Mouse (Mus musculus) C2C12 (cell line): ENCODE data around the gene Wnt11. TPM values are rescaled to one million over a fixed set of nuclear protein-coding genes. Genes with fewer than 3 reads are reported as not detected.

Experiments used
- H3K27me3 ChIP-seq: one replicate; pipeline ENCODE4 v1.6.1; 2011; ENCODE audit not compliant: control insufficient read depth, insufficient read depth, insufficient read length
- H3K36me3 ChIP-seq: one replicate; pipeline ENCODE4 v1.6.1; 2011; ENCODE audit not compliant: control insufficient read depth, insufficient read depth
- H3K4me3 ChIP-seq: one replicate; pipeline ENCODE4 v1.5.1; 2011; ENCODE audit warnings: mild to moderate bottlenecking, control low read depth; ENCODE audit not compliant: poor library complexity, insufficient read depth, severe bottlenecking
- H3K79me2 ChIP-seq: one replicate; pipeline ENCODE4 v1.6.1; 2011; ENCODE audit not compliant: control insufficient read depth, insufficient read depth
- H3K79me3 ChIP-seq: one replicate; pipeline ENCODE4 v1.6.1; 2011; ENCODE audit warnings: low read depth, control low read depth
- H3ac ChIP-seq: one replicate; pipeline ENCODE3; 2011; ENCODE audit warnings: low read depth; ENCODE audit not compliant: control insufficient read depth, insufficient read length
- CEBPB ChIP-seq: IDR thresholded peaks from one replicate; pipeline ENCODE4 v1.6.1; 2011; ENCODE audit warnings: low read depth, mild to moderate bottlenecking, control low read depth, moderate library complexity
- CTCF ChIP-seq: IDR thresholded peaks from one replicate; pipeline ENCODE4 v1.5.1; 2011; ENCODE audit not compliant: control insufficient read depth, insufficient read depth, insufficient read length
- FOSL1 ChIP-seq: IDR thresholded peaks from one replicate; pipeline ENCODE4 v1.8.0; 2011; ENCODE audit warnings: mild to moderate bottlenecking, low read length; ENCODE audit not compliant: poor library complexity, insufficient read depth, severe bottlenecking
- MAX ChIP-seq: IDR thresholded peaks from one replicate; pipeline ENCODE4 v1.6.1; 2011; ENCODE audit warnings: mild to moderate bottlenecking, control low read depth
- MYOD1 ChIP-seq: IDR thresholded peaks from one replicate; pipeline ENCODE4 v1.6.1; 2011; ENCODE audit warnings: low read depth; ENCODE audit not compliant: control insufficient read depth, insufficient read length
- MYOG ChIP-seq: IDR thresholded peaks from one replicate; pipeline ENCODE4 v1.6.1; 2011; ENCODE audit not compliant: control insufficient read depth, insufficient read length; ENCODE audit errors: extremely low read depth
- USF1 ChIP-seq: IDR thresholded peaks from one replicate; pipeline ENCODE4 v1.6.1; 2011; ENCODE audit warnings: low read depth, mild to moderate bottlenecking, control low read depth, moderate library complexity
- polyA plus RNA-seq: library from polyadenylated mRNA; unstranded; fragments of >200 nt; fragmentation: generic; extraction: Trizol; gene quantifications from one replicate; pipeline ENCODE4 v1.2.1, GENCODE M21; 2012; ENCODE audit warnings: missing spikeins

Gene Wnt11
- polyA plus RNA-seq, 1 experiment: 0.44 TPM

- Histone ChIP-seq H3K36me3 (no peaks in the 10 kb centered on the region), H3K79me3 (no peaks in the 10 kb centered on the region), H3K79me2 (no peaks in the 10 kb centered on the region), H3ac (no peak overlapping the region), H3K4me3 (no peak overlapping the region), H3K27me3 (peaks cover 3% of the 10 kb centered on the region)
- no peak for TF ChIP-seq USF1
- TF ChIP-seq MYOD1: no peak
- no peak for TF ChIP-seq MYOG
- TF ChIP-seq CEBPB: no peak
- TF ChIP-seq CTCF: no peak
- TF ChIP-seq FOSL1: no peak
- no peak for TF ChIP-seq MAX
Measured at GRCm38 (mm10) chr7:98823896-98824822, 10.8 kb upstream of the Wnt11 start.

- Histone ChIP-seq H3K27me3 (peaks cover 32% of the 10 kb centered on the region), H3K79me3 (no peaks in the 10 kb centered on the region), H3ac (no peak overlapping the region), H3K79me2 (no peaks in the 10 kb centered on the region), H3K36me3 (no peaks in the 10 kb centered on the region), H3K4me3 (no peak overlapping the region)
- no peak for TF ChIP-seq FOSL1
Measured at GRCm38 (mm10) chr7:98828052-98828451, 6.9 kb upstream of the Wnt11 start.

GRCm38 (mm10) chr7:98828876-98829275, 6.0 kb upstream of the Wnt11 start:
- TF ChIP-seq CEBPB (no peak), MYOD1 (no peak), MAX (no peak), MYOG (no peak), USF1 (no peak), FOSL1 (no peak), CTCF (no peak)
- Histone ChIP-seq H3K27me3 (peaks cover 32% of the 10 kb centered on the region), H3K79me3 (no peaks in the 10 kb centered on the region), H3K36me3 (no peaks in the 10 kb centered on the region), H3K79me2 (no peaks in the 10 kb centered on the region), H3ac (no peak overlapping the region), H3K4me3 (no peak overlapping the region)

GRCm38 (mm10) chr7:98831290-98831689, 3.6 kb upstream of the Wnt11 start:
- Histone ChIP-seq H3K4me3 (no peak overlapping the region), H3K27me3 (peaks cover 55% of the 10 kb centered on the region)

GRCm38 (mm10) chr7:98835519-98836441, 868 bp downstream of the Wnt11 start:
- H3K36me3 ChIP-seq: no peaks in the 10 kb centered on the region
- peaks cover 54% of the 10 kb centered on the region for H3K27me3 ChIP-seq
- H3K79me2 ChIP-seq: no peaks in the 10 kb centered on the region
- H3K79me3 ChIP-seq: no peaks in the 10 kb centered on the region
- TF ChIP-seq FOSL1: no peak
- no peak for TF ChIP-seq MYOG
- TF ChIP-seq CTCF: no peak
- no peak for TF ChIP-seq USF1
- H3ac ChIP-seq: peak overlapping the region; percentile 35
- no peak overlapping the region for H3K4me3 ChIP-seq

More at GRCm38 (mm10) chr7:98831290-98831689, 3.6 kb upstream of the Wnt11 start:
- Histone ChIP-seq H3K79me3 (no peaks in the 10 kb centered on the region), H3K79me2 (no peaks in the 10 kb centered on the region), H3K36me3 (no peaks in the 10 kb centered on the region), H3ac (no peak overlapping the region)
- no peak for TF ChIP-seq MYOD1
- no peak for TF ChIP-seq FOSL1
- TF ChIP-seq CEBPB: no peak
- no peak for TF ChIP-seq MYOG
- TF ChIP-seq MAX: no peak
- no peak for TF ChIP-seq CTCF
- no peak for TF ChIP-seq USF1
